Mouse (Mus musculus) lung, adult 2 months (tissue): ENCODE results near the gene Kif26b.

ENCODE experiments used
- CTCF ChIP-seq: fragments of 200-500 bp; IDR thresholded peaks from 2 replicates; pipeline ENCODE4 v1.5.1; 2011; ENCODE audit warnings: mild to moderate bottlenecking, low read length, control low read depth; ENCODE audit not compliant: insufficient read depth
- POLR2A ChIP-seq: fragments of 200-500 bp; IDR thresholded peaks from 2 replicates; pipeline ENCODE4 v1.6.1; 2011; ENCODE audit warnings: low read depth, mild to moderate bottlenecking, control low read depth, low read length, borderline replicate concordance; ENCODE audit errors: extremely low read depth

DNA sequence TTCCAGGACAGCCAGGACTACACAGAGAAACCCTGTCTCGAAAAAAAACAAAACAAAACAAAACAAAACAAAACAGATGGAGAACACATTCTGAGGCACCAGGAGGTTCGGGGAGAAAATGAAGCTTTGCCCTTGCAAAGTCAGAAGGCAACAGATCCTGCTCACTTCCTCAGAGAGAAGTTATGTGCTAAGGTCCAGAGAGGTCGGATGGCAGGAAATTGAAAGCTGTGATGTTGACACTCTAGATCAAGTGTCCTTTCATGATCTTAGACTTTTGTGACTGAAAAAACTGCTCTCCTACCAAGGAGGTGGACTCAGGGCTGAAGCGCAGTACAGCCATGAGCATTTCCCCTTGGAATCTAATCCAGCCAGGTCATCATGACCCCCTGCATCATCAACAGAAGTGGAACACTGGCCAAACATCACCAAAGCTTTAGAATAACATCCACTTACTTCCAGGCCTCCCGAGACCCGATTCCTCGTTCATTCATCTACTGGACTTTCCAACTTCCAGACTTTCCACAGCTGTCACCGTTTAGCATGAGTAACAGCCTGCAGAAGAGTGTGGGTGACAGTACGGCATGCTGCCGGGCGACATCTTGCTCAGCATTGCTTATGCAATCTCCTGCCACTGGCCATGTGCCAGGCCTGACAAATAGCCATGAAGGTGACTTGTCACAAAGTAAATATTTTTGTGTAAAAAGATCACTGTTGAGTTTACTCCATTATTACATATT is 112.0 kb downstream of the Kif26b start:
- no peak for TF ChIP-seq CTCF
- no peak for TF ChIP-seq POLR2A
